Mouse (Mus musculus): Measurements from ENCODE around the gene Cln3. TPM values are rescaled to one million over a fixed set of nuclear protein-coding genes. Genes with fewer than 3 reads are reported as not detected.

Gene Cln3
- 12.3 and 14.6 TPM in 2 replicates for polyA plus RNA-seq (2015; fragmentation: Nextera tagmentation; extraction: Ambion mirVana)

- Histone ChIP-seq H3K4me2 (ENCODE audit: low read depth, low read length) (peak within 1 kb of the TSS; percentile 84), H3K27me3 (ENCODE audit: insufficient read depth, low read length) (no peaks in the 10 kb centered on the region), H3K4me1 (ENCODE audit: insufficient read depth) (peaks cover 15% of the 10 kb centered on the region), H3K36me3 (replicated peaks; ENCODE audit: insufficient read depth, low read length) (0 out of 2 replicates have a peak, but pooled peaks cover 3% of the 10 kb centered on the region), H3K4me3 (ENCODE audit: low read depth, low read length) (peak within 1 kb of the TSS; percentile 47), H3K27ac (ENCODE audit: low read depth) (peak within 1 kb of the TSS; percentile 68), H3K9me3 (ENCODE audit: low read length) (no peaks in the 10 kb centered on the region), H3K9ac (replicated peaks) (peak within 1 kb of the TSS; percentile 48)
- WGBS (ENCODE audit: insufficient replicate concordance) = 59% methylated on average over 6 of the region's 6 CpGs
- ATAC-seq (no peak), DNase-seq (no peak)
- no peak for TF ChIP-seq CTCF (IDR thresholded peaks at IDR 0.05; ENCODE audit: low read depth)
- TF ChIP-seq EP300 (IDR thresholded peaks at IDR 0.05; ENCODE audit: low read depth) = no peak
Measured at GRCm38 (mm10) chr7:126585717-126586116, at the start of gene Cln3. Gene Cln3 (minus strand): TSS chr7:126585817.

GRCm38 (mm10) chr7:126635375-126635774 lies 49.8 kb upstream of the Cln3 start:
- DNase-seq = no peak
- TF ChIP-seq EP300 (IDR thresholded peaks at IDR 0.05; ENCODE audit: low read depth) (no peak), CTCF (IDR thresholded peaks at IDR 0.05; ENCODE audit: low read depth) (no peak)
- Histone ChIP-seq H3K27ac (ENCODE audit: low read depth) (no peak overlapping the region), H3K4me3 (ENCODE audit: low read depth, low read length) (no peak overlapping the region), H3K9ac (replicated peaks) (no peak overlapping the region), H3K4me2 (ENCODE audit: low read depth, low read length) (no peak overlapping the region), H3K27me3 (ENCODE audit: insufficient read depth, low read length) (no peaks in the 10 kb centered on the region), H3K36me3 (replicated peaks; ENCODE audit: insufficient read depth, low read length) (no peaks in the 10 kb centered on the region), H3K9me3 (ENCODE audit: low read length) (no peaks in the 10 kb centered on the region), H3K4me1 (ENCODE audit: insufficient read depth) (no peaks in the 10 kb centered on the region)
- no peak for ATAC-seq

GRCm38 (mm10) chr7:126632478-126632877 lies 46.9 kb upstream of the Cln3 start:
- Histone ChIP-seq H3K4me3 (ENCODE audit: low read depth, low read length) (no peak overlapping the region), H3K36me3 (replicated peaks; ENCODE audit: insufficient read depth, low read length) (no peaks in the 10 kb centered on the region), H3K27ac (ENCODE audit: low read depth) (no peak overlapping the region), H3K27me3 (ENCODE audit: insufficient read depth, low read length) (no peaks in the 10 kb centered on the region), H3K4me1 (ENCODE audit: insufficient read depth) (no peaks in the 10 kb centered on the region; the same call in 1 of the 2 replicates), H3K4me2 (ENCODE audit: low read depth, low read length) (no peak overlapping the region), H3K9me3 (ENCODE audit: low read length) (no peaks in the 10 kb centered on the region), H3K9ac (replicated peaks) (no peak overlapping the region)
- 49% methylated on average over 2 of the region's 2 CpGs for WGBS (ENCODE audit: insufficient replicate concordance)
- TF ChIP-seq CTCF (IDR thresholded peaks at IDR 0.05; ENCODE audit: low read depth) = no peak
- no peak for TF ChIP-seq EP300 (IDR thresholded peaks at IDR 0.05; ENCODE audit: low read depth)
- DNase-seq (no peak), ATAC-seq (no peak)

GRCm38 (mm10) chr7:126630824-126631518 lies 45.4 kb upstream of the Cln3 start, which contains the start of gene Nupr1:
Gene Nupr1 (minus strand): TSS chr7:126630861.
- H3K4me2 ChIP-seq (ENCODE audit: low read depth, low read length) = no peak within 1 kb of the TSS
- H3K27ac ChIP-seq (ENCODE audit: low read depth) = no peak within 1 kb of the TSS
- H3K9me3 ChIP-seq (ENCODE audit: low read length) = no peaks in the 10 kb centered on the region
- no peak for ATAC-seq
- H3K27me3 ChIP-seq (ENCODE audit: insufficient read depth, low read length) = no peaks in the 10 kb centered on the region
- no peak for TF ChIP-seq CTCF (IDR thresholded peaks at IDR 0.05; ENCODE audit: low read depth)
- no peak for TF ChIP-seq EP300 (IDR thresholded peaks at IDR 0.05; ENCODE audit: low read depth)
- H3K4me3 ChIP-seq (ENCODE audit: low read depth, low read length) = no peak within 1 kb of the TSS
- 78% methylated on average over 4 of the region's 4 CpGs for WGBS (ENCODE audit: insufficient replicate concordance)
- no peaks in the 10 kb centered on the region; the same call in 1 of the 2 replicates for H3K4me1 ChIP-seq (ENCODE audit: insufficient read depth)
- DNase-seq = no peak
- no peaks in the 10 kb centered on the region for H3K36me3 ChIP-seq (replicated peaks; ENCODE audit: insufficient read depth, low read length)
- H3K9ac ChIP-seq (replicated peaks) = no peak within 1 kb of the TSS

GRCm38 (mm10) chr7:126629915-126630314 lies 44.3 kb upstream of the Cln3 start:
- no peak overlapping the region for H3K4me3 ChIP-seq (ENCODE audit: low read depth, low read length)
- no peak for DNase-seq
- no peak for ATAC-seq
- no peaks in the 10 kb centered on the region for H3K36me3 ChIP-seq (replicated peaks; ENCODE audit: insufficient read depth, low read length)
- no peak overlapping the region for H3K27ac ChIP-seq (ENCODE audit: low read depth)
- no peak for TF ChIP-seq EP300 (IDR thresholded peaks at IDR 0.05; ENCODE audit: low read depth)
- TF ChIP-seq CTCF (IDR thresholded peaks at IDR 0.05; ENCODE audit: low read depth) = no peak
- H3K4me2 ChIP-seq (ENCODE audit: low read depth, low read length) = no peak overlapping the region
- no peaks in the 10 kb centered on the region for H3K9me3 ChIP-seq (ENCODE audit: low read length)
- WGBS (ENCODE audit: insufficient replicate concordance) = 35% methylated on average over 3 of the region's 3 CpGs
- no peak overlapping the region for H3K9ac ChIP-seq (replicated peaks)
- peaks cover 10% of the 10 kb centered on the region; the same call in 1 of the 2 replicates for H3K4me1 ChIP-seq (ENCODE audit: insufficient read depth)
- H3K27me3 ChIP-seq (ENCODE audit: insufficient read depth, low read length) = no peaks in the 10 kb centered on the region

GRCm38 (mm10) chr7:126628111-126628510 lies 42.5 kb upstream of the Cln3 start:
- H3K27ac ChIP-seq (ENCODE audit: low read depth) = no peak overlapping the region
- WGBS (ENCODE audit: insufficient replicate concordance) = 67% methylated on average over 6 of the region's 6 CpGs
- ATAC-seq (no peak), DNase-seq (no peak)
- no peak overlapping the region for H3K4me2 ChIP-seq (ENCODE audit: low read depth, low read length)
- H3K4me3 ChIP-seq (ENCODE audit: low read depth, low read length) = no peak overlapping the region
- H3K27me3 ChIP-seq (ENCODE audit: insufficient read depth, low read length) = no peaks in the 10 kb centered on the region
- no peak for TF ChIP-seq EP300 (IDR thresholded peaks at IDR 0.05; ENCODE audit: low read depth)
- TF ChIP-seq CTCF (IDR thresholded peaks at IDR 0.05; ENCODE audit: low read depth) = no peak
- H3K4me1 ChIP-seq (ENCODE audit: insufficient read depth) = peaks cover 17% of the 10 kb centered on the region; the same call in 1 of the 2 replicates
- H3K9me3 ChIP-seq (ENCODE audit: low read length) = no peaks in the 10 kb centered on the region
- no peak overlapping the region for H3K9ac ChIP-seq (replicated peaks)
- no peaks in the 10 kb centered on the region for H3K36me3 ChIP-seq (replicated peaks; ENCODE audit: insufficient read depth, low read length)

Measured in liver, postnatal 0 days (tissue).